Mouse (Mus musculus) brown adipose tissue, adult 24 weeks (tissue): ENCODE results near the gene Clca2. TPM values are rescaled to one million over a fixed set of nuclear protein-coding genes. Genes with fewer than 3 reads are reported as not detected.
"Not testable (repeated sequence)": the region's sequence is repeated elsewhere in the genome, so short reads cannot be mapped to it uniquely, and the experiment has no call there.

Source experiments
- H3K27ac ChIP-seq: fragments of 200-500 bp; replicated peaks from 2 replicates; pipeline ENCODE4 v1.5.1; 2012; ENCODE audit warnings: low read depth, mild to moderate bottlenecking, low read length
- H3K4me1 ChIP-seq: fragments of 200-500 bp; 2 replicates; pipeline ENCODE4 v1.6.1; 2012; ENCODE audit warnings: low read length, mixed read lengths; ENCODE audit not compliant: control insufficient read depth, insufficient read depth, insufficient read length
- H3K4me3 ChIP-seq: fragments of 200-500 bp; 2 replicates; pipeline ENCODE4 v1.5.1; 2012; ENCODE audit warnings: low read depth, mild to moderate bottlenecking, low read length, moderate library complexity; ENCODE audit not compliant: insufficient read depth
- polyA plus RNA-seq: library from polyadenylated mRNA; stranded (reverse); fragments of >200 nt; gene quantifications from 2 replicates; pipeline ENCODE4 v1.2.4, GENCODE M21; 2012; ENCODE audit not compliant: missing spikeins, insufficient read depth, insufficient read length

The Clca2 gene
- polyA plus RNA-seq, 1 experiment = not detected

DNA sequence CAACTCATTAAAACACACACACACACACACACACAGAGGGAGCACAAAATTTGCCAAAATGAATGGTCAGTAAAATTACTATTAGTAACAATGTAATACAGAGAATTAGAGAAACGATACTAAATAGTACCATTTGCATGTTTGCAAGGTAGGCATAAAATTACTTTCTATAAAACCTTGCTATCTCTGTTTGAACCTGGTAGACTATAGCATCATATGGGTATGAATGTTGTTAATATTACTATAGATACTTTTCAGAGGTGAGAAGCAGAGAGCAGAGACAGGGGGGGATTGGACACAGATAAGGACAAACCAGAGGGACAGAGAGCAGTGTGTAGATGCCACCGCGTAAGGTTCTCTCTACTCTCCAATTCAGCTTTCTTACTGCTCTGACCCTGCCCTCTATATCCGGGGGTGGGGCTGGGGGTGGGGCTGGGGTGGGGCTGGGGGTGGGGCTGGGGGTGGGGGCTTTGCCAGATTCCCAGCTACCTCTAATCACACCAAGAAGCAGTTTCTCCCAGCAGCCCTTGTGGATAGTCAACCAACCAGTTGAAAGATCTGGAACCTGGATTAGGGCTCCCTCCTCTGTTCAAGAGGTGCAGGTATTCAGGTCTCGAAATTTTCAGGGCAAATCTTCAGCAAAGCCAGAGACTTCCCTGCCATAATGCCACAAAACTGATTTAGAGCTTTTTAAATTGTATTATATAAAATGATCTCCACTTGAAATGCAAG, 6.7 kb upstream of the Clca2 start:
- Histone ChIP-seq H3K4me1 (peaks cover 11% of the 10 kb centered on the region; the same call in 1 of the 2 replicates), H3K27ac (peak overlapping the region; percentile 91; the same call in 1 of the 2 replicates), H3K4me3 (no peak overlapping the region)

- H3K4me3 ChIP-seq = no peak overlapping the region
- peaks cover 14% of the 10 kb centered on the region; the same call in 1 of the 2 replicates for H3K4me1 ChIP-seq
- peak overlapping the region; percentile 91 for H3K27ac ChIP-seq
Measured at GRCm38 (mm10) chr3:145105076-145105772, 6.0 kb upstream of the Clca2 start.

- peak overlapping the region; percentile 98 for H3K27ac ChIP-seq
- H3K4me1 ChIP-seq = peaks cover 21% of the 10 kb centered on the region; the same call in 1 of the 2 replicates
- no peak overlapping the region for H3K4me3 ChIP-seq
Measured at GRCm38 (mm10) chr3:145103770-145104169, 4.5 kb upstream of the Clca2 start.

DNA sequence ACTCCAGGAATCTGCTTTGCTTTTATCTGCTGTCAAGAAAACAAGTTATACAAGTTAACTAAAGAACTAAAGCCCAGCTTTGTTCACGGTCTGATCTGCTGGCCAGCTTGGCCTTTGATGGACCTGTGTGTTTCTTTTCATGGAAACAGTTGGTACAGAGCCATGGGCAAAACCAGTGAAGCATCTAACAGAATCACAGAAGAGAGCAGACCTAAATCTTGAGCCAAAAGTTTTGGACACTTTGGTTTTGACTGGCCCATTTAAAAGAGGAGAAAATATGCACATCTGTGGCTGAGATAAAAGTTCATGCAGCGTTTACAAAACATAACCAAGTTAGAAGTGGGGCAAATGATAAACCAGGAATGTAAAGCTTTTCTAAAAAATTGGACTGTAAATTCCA, 4.1 kb upstream of the Clca2 start:
- H3K4me1 ChIP-seq = peaks cover 21% of the 10 kb centered on the region; the same call in 1 of the 2 replicates
- peak overlapping the region; percentile 98 for H3K27ac ChIP-seq
- no peak overlapping the region; the same call in 1 of the 2 replicates for H3K4me3 ChIP-seq

- Histone ChIP-seq H3K27ac (peak overlapping the region; percentile 98), H3K4me1 (peaks cover 21% of the 10 kb centered on the region; the same call in 1 of the 2 replicates), H3K4me3 (peak overlapping the region; percentile 32)
Measured at GRCm38 (mm10) chr3:145101891-145102555, 2.8 kb upstream of the Clca2 start.

GRCm38 (mm10) chr3:145087857-145088598, 11.2 kb downstream of the Clca2 start:
- H3K27ac ChIP-seq = no peak overlapping the region
- no peak overlapping the region for H3K4me3 ChIP-seq
- H3K4me1 ChIP-seq = no peaks in the 10 kb centered on the region

DNA sequence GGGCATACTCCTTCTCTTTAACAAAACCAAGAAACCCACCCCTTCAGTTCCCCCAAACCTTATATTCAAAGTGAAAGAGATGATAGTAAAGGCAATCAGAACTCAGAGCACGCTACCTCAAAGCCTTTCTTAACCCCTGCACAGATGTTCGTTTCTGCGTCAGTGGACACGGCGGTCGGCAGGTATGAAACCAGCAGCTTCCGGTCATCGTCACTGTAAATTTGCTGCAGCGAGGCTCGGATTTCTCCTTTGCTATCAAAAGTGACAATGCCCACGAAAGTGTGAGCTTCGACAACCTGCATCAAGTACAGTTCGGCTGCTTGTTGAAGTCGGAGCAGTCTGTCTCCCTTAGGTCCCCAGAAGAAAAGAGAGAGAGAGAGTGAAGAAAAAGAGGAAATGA, 13.1 kb downstream of the Clca2 start:
- no peak overlapping the region for H3K27ac ChIP-seq
- H3K4me1 ChIP-seq = no peaks in the 10 kb centered on the region
- H3K4me3 ChIP-seq = no peak overlapping the region

DNA sequence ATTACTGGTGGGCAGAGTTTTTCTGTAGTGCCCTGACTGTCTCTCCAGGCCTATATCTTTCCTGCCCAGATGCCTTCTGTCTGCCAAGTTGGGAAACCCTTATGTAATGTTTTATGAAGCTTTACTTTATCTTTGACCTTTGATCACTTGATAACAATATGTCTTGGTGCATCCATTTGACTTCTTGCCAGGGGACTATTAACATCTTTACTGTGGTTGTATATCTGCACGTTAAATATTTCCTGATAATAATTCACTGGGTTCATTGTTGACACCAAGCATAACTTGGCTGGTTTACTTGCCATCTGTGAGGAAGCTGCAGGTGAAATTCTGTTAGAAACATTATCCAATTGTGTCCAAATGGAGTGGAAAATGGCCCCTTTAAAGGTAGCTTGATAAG, 16.2 kb downstream of the Clca2 start:
- Histone ChIP-seq H3K4me1 (no peaks in the 10 kb centered on the region), H3K4me3 (no peak overlapping the region), H3K27ac (no peak overlapping the region)

- H3K4me1 ChIP-seq = no peaks in the 10 kb centered on the region
- no peak overlapping the region for H3K4me3 ChIP-seq
- H3K27ac ChIP-seq = no peak overlapping the region
Measured at GRCm38 (mm10) chr3:145080904-145081303, 18.3 kb downstream of the Clca2 start.

GRCm38 (mm10) chr3:145078405-145078804, 20.8 kb downstream of the Clca2 start:
- Histone ChIP-seq H3K4me1 (no peaks in the 10 kb centered on the region), H3K4me3 (no peak overlapping the region), H3K27ac (no peak overlapping the region)

DNA sequence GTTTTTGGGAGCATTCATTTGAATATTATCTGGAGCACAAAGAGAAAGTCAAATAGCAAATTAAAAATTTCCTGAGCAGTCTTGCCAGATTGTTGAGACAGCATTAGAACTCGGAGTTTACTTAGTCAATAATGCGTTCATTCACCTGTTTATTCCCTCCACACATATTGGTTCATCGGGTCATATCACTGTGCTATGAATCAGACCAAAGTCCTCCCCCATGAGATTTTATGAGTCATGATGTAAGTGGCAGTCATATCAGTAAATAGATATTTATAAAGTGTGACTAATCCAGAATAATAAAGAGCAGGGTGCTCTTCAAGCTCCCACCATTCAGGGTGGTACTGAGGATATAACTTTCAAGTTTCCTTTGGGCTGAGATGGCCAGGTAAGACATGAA, 26.9 kb downstream of the Clca2 start:
- Histone ChIP-seq H3K4me3 (no peak overlapping the region), H3K27ac (no peak overlapping the region), H3K4me1 (no peaks in the 10 kb centered on the region)

GRCm38 (mm10) chr3:145068964-145069363, 30.3 kb downstream of the Clca2 start:
- no peak overlapping the region for H3K27ac ChIP-seq
- no peak overlapping the region for H3K4me3 ChIP-seq
- no peaks in the 10 kb centered on the region for H3K4me1 ChIP-seq

- H3K4me3 ChIP-seq, H3K27ac ChIP-seq, H3K4me1 ChIP-seq: not testable (repeated sequence)
Measured at GRCm38 (mm10) chr3:145055138-145055537, 44.1 kb downstream of the Clca2 start.

DNA sequence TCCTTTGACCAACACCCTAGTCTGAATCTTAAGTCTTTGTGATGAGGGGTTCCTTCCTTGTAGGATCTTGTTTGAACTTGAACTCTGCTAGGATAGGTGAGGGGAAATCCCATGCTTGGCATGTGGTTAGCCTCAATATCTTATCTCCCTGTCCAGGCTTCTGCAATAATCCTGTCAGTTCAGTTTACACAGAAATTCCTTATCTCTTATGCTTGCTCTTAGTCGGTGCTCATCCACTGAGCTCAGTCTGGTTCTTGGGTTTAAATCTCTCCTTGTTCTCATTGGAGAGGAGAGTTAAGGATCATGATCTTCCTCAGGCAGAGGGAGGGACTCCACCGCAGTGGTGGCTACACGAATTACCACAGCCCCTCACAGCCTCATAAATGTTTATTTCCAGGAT, 49.4 kb downstream of the Clca2 start:
- Histone ChIP-seq H3K27ac (no peak overlapping the region), H3K4me1 (no peaks in the 10 kb centered on the region), H3K4me3 (no peak overlapping the region)

GRCm38 (mm10) chr3:145038813-145039212, 60.4 kb downstream of the Clca2 start:
- no peak overlapping the region for H3K27ac ChIP-seq
- H3K4me3 ChIP-seq = no peak overlapping the region
- no peaks in the 10 kb centered on the region for H3K4me1 ChIP-seq
